Mouse (Mus musculus) hindbrain, embryonic 12.5 days (tissue): ENCODE measurements at regions not wholly inside any gene's neighbourhood (a gene's known extent, or its start where the extent isn't known, plus 50 kb on each side); places are given as distances from the start of the nearest gene placed in this dataset.

Experiments used
- ATAC-seq: fragments of 200-750 bp; cut with Nextera tagmentation; 2 replicates; pipeline ENCODE4 v1.8.0; 2017; ENCODE audit warnings: moderate TSS enrichment; ENCODE audit not compliant: low FRiP score
- H3K27ac ChIP-seq: fragments of 300-500 bp; sonication (generic); 2 replicates; pipeline ENCODE4 v1.5.1; 2016; ENCODE audit warnings: mild to moderate bottlenecking
- H3K27me3 ChIP-seq: fragments of 300-500 bp; sonication (generic); 2 replicates; pipeline ENCODE4 v1.6.1; 2016; ENCODE audit warnings: mild to moderate bottlenecking
- H3K36me3 ChIP-seq: fragments of 300-500 bp; sonication (generic); 2 replicates; pipeline ENCODE4 v1.6.1; 2016; ENCODE audit warnings: mild to moderate bottlenecking
- H3K4me1 ChIP-seq: fragments of 300-500 bp; sonication (generic); 2 replicates; pipeline ENCODE4 v1.6.1; 2016
- H3K4me2 ChIP-seq: fragments of 300-500 bp; sonication (generic); replicated peaks from 2 replicates; pipeline ENCODE4 v1.6.1; 2016; ENCODE audit warnings: mild to moderate bottlenecking
- H3K4me3 ChIP-seq: fragments of 300-500 bp; sonication (generic); 2 replicates; pipeline ENCODE4 v1.5.1; 2016; ENCODE audit warnings: mild to moderate bottlenecking
- H3K9ac ChIP-seq: fragments of 300-500 bp; sonication (generic); 2 replicates; pipeline ENCODE4 v1.6.1; 2016; ENCODE audit warnings: mild to moderate bottlenecking, moderate library complexity
- H3K9me3 ChIP-seq: fragments of 300-500 bp; sonication (generic); replicated peaks from 2 replicates; pipeline ENCODE4 v1.6.1; 2016; ENCODE audit warnings: mild to moderate bottlenecking
- WGBS: fragments of 180-500 bp; shearing (Covaris S2); methylation state at CpG from one replicate; pipeline ENCODE4 v1.1.7; 2016; 5-methylcytosine and 5-hydroxymethylcytosine counted together

DNA sequence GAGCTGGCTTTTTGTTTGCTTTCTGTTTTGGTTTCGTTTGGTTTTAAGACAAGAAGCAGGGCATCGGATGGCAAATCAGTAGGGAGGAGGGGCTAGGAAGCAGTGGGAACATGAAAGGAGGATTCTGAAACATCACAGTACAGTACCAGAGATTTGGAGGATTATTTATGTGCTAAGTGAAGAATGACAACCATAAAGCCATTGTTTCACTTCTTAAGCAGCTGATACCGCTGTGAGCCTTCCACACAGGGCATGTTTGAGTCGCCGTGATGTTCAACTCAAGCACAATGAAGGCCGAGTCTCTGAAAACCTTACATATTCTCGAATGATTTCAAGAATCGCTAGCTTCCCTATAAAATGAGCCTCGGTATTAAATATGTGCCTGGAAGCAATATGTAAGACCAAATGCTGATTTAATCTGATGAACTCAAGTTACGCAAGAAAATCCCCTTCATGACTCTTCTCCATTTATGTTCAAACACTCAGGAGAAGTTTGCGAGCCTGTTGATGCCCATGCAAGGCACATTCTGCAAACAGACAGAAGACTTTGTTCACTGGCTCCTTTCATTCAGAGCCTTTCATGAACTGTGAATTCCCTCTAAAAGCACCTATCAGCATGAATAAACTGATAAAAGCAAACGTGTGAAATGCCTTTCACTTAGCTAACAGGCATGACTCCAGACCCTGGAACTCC is 441.2 kb downstream of the Efnb2 start:
- Histone ChIP-seq H3K4me3 (no peak overlapping the region), H3K9me3 (no peaks in the 10 kb centered on the region), H3K36me3 (no peaks in the 10 kb centered on the region), H3K4me1 (peaks cover 3% of the 10 kb centered on the region; the same call in 1 of the 2 replicates), H3K9ac (no peak overlapping the region), H3K27ac (no peak overlapping the region; the same call in 1 of the 2 replicates), H3K27me3 (no peaks in the 10 kb centered on the region), H3K4me2 (peak overlapping the region; percentile 24)
- WGBS, result 42% methylated on average over 12 of the region's 12 CpGs
- ATAC-seq, result peak; percentile 83

DNA sequence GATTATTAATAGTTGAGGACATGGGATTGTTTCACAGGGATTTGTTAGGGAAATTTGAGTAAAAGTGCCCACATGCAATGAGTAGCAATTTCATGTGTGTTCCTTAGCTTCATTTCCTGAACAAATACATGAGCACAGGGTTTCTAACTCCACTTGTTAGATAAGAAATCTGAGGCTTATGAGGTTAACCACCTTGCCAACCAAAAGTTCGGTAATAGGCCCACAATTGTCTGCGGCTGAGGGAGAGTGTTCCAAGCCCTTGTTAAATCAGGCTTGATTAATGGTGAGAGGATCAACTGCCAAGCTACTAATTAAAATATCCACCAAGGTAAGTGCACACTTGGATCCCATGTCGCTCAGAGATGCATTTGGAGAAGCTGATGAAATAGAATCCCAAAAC is 468.0 kb downstream of the Efnb2 start:
- Histone ChIP-seq H3K4me2 (no peak overlapping the region), H3K4me3 (no peak overlapping the region), H3K27ac (no peak overlapping the region), H3K9ac (no peak overlapping the region), H3K9me3 (no peaks in the 10 kb centered on the region), H3K27me3 (no peaks in the 10 kb centered on the region), H3K36me3 (no peaks in the 10 kb centered on the region), H3K4me1 (no peaks in the 10 kb centered on the region)
- ATAC-seq, result no peak
- WGBS, result 83% methylated on average over 3 of the region's 3 CpGs

DNA sequence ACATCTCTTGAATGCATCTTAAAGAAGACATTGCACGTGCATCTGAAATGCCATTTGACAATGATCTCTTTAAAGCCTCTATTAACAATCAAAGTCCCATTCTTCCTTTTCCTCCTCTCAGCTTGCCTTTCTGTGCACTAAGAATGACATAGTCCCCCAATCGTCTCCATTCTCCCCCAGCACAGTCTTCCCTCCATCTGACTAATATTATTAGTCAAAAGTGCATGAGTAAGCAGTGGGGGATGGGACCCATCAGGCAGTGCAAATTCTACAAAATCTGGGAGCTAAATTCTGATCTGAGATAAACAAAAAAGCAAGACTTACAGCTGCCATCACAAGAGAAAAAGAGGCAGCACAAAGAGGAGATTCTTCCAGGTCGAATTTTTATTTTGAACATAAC is 475.0 kb downstream of the Efnb2 start:
- H3K4me2 ChIP-seq, result no peak overlapping the region
- no peak overlapping the region for H3K4me3 ChIP-seq
- H3K9ac ChIP-seq, result no peak overlapping the region
- no peak for ATAC-seq
- H3K4me1 ChIP-seq, result no peaks in the 10 kb centered on the region
- no peaks in the 10 kb centered on the region for H3K27me3 ChIP-seq
- no peaks in the 10 kb centered on the region for H3K36me3 ChIP-seq
- no peaks in the 10 kb centered on the region for H3K9me3 ChIP-seq
- WGBS, result 39% methylated on average over 3 of the region's 3 CpGs
- no peak overlapping the region for H3K27ac ChIP-seq

DNA sequence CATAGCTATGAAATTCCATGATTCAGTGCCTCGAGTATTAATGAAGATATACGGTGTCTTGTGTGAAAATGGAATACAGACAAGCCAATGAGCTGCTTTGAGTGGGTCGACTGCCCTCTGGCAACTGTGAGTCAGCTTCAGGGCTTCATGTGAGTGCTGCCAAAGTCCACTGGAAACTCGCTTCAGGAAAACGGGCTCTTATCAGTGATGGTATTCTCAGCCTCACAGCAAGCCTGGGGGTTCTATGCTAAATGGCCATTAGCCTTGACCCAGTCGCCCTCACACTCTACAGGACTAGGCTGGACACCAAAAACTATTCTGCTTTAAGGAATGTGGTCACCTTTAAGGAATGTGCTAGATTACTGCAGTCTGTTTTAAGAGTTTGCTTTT is 477.8 kb downstream of the Efnb2 start:
- no peaks in the 10 kb centered on the region for H3K4me1 ChIP-seq
- no peaks in the 10 kb centered on the region for H3K36me3 ChIP-seq
- H3K27me3 ChIP-seq, result no peaks in the 10 kb centered on the region
- H3K9me3 ChIP-seq, result no peaks in the 10 kb centered on the region
- no peak overlapping the region for H3K27ac ChIP-seq
- H3K4me2 ChIP-seq, result no peak overlapping the region
- no peak for ATAC-seq
- WGBS, result 68% methylated on average over 6 of the region's 6 CpGs
- H3K4me3 ChIP-seq, result no peak overlapping the region
- no peak overlapping the region for H3K9ac ChIP-seq

DNA sequence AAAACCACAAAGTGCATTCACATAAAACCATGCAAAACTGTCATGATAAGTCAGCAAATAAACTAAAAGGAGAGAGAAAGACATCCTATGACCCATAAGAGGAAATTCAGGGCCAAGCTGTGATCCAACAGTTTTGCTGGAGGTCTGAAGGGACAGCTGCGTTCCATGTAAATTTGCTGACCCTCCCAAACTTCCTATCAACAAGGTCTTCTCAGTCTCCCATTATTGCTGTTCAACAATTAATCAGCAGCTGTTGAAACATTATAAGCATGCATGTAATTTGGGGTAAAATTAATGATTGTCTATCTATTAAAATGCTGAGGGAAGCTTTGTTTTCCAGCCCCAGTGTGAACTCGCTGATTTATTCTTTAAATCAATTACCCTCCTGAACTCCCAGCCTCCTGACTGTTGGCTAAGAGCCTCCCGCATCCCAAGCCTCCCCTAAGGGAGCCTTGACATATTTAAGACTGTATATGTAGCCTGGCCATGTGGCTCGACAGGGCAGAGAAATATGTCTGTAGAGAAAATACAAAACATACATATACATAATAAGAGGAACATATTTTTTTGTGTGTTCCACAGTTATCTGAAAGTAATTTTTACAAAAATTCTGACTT is 478.3 kb downstream of the Efnb2 start:
- no peak for ATAC-seq
- WGBS, result 43% methylated on average over 4 of the region's 4 CpGs

DNA sequence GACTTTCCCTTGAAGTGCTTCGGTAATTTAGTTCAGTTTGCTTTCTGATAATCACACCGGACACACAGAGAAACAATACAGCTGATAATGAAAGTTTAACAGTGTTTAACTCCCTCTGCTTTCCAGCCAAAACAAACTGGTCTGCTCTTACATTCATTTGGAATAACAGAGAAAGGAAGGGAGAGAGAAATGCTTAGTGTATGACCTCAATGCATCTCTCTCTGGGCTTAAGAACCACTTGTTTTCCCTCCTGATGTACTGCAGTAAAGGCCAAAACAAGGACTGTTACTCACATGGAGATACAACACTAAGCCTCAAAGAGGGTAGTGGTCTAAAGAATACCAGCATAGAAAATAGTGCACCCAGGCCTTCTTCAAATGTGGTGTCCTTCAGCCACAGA is 478.9 kb downstream of the Efnb2 start:
- 90% methylated on average over 2 of the region's 2 CpGs for WGBS

More for the DNA sequence above, 478.3 kb downstream of the Efnb2 start:
- Histone ChIP-seq H3K27me3 (no peaks in the 10 kb centered on the region), H3K9me3 (no peaks in the 10 kb centered on the region), H3K4me1 (no peaks in the 10 kb centered on the region), H3K4me2 (no peak overlapping the region), H3K27ac (no peak overlapping the region), H3K9ac (no peak overlapping the region), H3K36me3 (no peaks in the 10 kb centered on the region), H3K4me3 (no peak overlapping the region)

DNA sequence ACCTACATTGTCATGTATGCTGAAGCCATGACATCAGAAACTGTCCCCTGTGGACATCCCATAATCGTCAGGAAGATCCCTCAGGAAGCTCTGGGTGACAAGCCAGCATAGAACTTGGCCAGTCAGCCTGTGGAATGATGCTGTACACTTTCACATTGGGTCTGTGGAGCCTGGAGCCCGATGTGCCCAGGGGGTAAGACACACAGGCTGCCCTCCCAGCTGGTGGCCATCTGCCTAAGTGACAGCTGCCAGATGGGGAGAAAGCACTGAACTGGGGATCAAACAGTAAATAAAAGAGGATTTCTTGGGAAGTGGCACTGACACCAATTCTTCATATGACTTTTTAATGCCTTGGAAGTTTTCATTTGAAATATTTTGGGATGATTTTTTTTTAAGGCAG is 486.8 kb downstream of the Efnb2 start:
- no peak overlapping the region for H3K4me3 ChIP-seq
- no peaks in the 10 kb centered on the region for H3K27me3 ChIP-seq
- no peaks in the 10 kb centered on the region for H3K9me3 ChIP-seq
- H3K4me2 ChIP-seq, result no peak overlapping the region
- no peak overlapping the region for H3K27ac ChIP-seq
- 32% methylated on average over 2 of the region's 2 CpGs for WGBS
- peaks cover 4% of the 10 kb centered on the region for H3K4me1 ChIP-seq
- ATAC-seq, result no peak
- H3K9ac ChIP-seq, result no peak overlapping the region
- H3K36me3 ChIP-seq, result no peaks in the 10 kb centered on the region

More for the DNA sequence above, 478.9 kb downstream of the Efnb2 start:
- H3K4me3 ChIP-seq, result no peak overlapping the region
- H3K27ac ChIP-seq, result no peak overlapping the region
- no peak overlapping the region for H3K4me2 ChIP-seq
- H3K27me3 ChIP-seq, result no peaks in the 10 kb centered on the region
- no peak for ATAC-seq
- no peaks in the 10 kb centered on the region for H3K9me3 ChIP-seq
- H3K36me3 ChIP-seq, result no peaks in the 10 kb centered on the region
- no peaks in the 10 kb centered on the region for H3K4me1 ChIP-seq
- H3K9ac ChIP-seq, result no peak overlapping the region

DNA sequence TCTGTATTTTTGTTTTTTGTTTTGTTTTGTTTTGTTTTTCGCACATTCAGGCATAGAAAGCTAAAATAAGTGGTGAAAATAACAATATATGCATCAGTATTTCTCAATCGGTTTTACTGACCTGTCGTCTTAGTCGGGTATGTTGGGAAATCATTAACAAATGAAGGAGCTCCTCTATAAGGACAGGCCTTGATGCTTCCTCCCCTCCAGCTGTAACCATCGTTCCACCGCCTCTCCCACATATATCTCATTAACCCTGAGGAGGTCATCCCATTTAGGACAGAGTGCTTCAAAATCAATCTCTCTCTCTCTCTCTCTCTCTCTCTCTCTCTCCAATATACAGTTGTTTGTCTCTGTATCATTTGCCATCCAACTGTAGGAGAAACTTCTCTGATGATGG is 492.4 kb downstream of the Efnb2 start:
- Histone ChIP-seq H3K9ac (no peak overlapping the region), H3K27ac (no peak overlapping the region), H3K9me3 (no peaks in the 10 kb centered on the region), H3K4me3 (no peak overlapping the region), H3K4me1 (no peaks in the 10 kb centered on the region), H3K4me2 (no peak overlapping the region), H3K36me3 (no peaks in the 10 kb centered on the region), H3K27me3 (no peaks in the 10 kb centered on the region)
- WGBS, result 84% methylated on average over 6 of the region's 6 CpGs
- no peak for ATAC-seq

DNA sequence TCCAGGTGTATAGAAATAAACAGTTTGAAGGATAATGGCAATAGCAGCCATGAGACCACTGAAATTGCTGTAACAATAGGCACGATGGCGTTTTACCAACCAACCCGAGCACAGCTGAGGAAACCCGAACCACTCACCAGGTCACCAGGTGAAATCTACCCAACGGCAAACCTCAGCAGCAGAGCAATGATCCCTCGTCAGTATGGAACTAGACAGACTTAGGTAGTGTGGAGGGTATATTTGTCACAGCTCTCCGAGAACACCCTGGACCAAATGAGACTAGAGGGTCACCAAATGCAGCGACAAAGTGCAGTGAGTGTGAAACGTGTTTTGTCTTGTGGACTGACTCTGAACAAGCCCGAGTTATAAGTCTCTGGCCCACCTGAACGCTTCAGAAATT is 492.8 kb downstream of the Efnb2 start:
- Histone ChIP-seq H3K27me3 (no peaks in the 10 kb centered on the region), H3K27ac (no peak overlapping the region), H3K9ac (no peak overlapping the region), H3K4me1 (no peaks in the 10 kb centered on the region), H3K9me3 (no peaks in the 10 kb centered on the region), H3K4me3 (no peak overlapping the region), H3K36me3 (no peaks in the 10 kb centered on the region), H3K4me2 (no peak overlapping the region)
- WGBS, result 90% methylated on average over 11 of the region's 11 CpGs
- ATAC-seq, result no peak

DNA sequence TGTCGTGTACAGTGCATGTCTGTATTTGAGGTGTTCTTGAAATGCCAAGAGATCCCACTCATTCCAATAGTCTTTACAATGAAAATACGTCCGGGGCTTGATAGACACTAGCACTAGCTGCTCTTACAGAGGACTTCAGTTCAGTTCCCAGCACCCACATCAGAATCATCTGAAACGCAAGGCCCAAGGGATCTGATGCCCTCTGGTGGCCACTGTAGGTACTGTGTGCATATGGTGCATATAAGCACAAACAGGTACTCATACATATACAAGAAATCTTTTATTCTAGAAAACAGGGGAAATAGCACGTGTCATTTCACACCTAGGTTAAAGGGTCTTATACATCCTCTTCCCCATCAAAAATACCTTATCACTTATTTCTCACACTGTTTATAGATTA is 513.5 kb downstream of the Efnb2 start:
- 90% methylated on average over 5 of the region's 5 CpGs for WGBS
- no peak overlapping the region for H3K9ac ChIP-seq
- ATAC-seq, result no peak

DNA sequence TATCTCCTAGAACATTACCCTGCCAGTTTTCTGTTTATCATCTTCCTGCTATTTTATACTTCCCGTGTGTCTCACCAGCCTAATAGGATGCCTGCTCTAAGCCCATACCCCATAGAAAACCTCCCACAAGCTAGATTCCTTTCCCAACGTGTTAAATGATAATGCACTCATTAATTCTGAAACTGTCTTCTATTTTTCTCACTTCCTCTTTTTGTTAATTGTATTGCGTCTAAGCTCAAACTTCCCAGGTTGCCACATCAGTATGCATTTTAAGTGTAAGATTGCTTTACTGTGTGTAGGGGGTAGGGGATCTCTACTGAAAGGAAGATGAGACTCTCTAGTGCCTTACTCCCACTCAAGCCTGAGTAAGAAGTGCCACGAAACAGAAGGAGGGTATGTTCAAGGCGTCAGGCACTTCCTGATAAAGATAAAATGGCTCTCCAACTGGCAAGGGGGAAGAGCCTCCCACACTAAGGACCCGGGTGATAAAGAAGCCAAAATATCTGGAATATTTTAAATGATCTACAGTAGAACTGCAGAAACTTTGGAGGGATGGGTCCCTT is 518.0 kb downstream of the Efnb2 start:
- Histone ChIP-seq H3K9me3 (no peaks in the 10 kb centered on the region), H3K27ac (no peak overlapping the region), H3K36me3 (no peaks in the 10 kb centered on the region), H3K4me2 (no peak overlapping the region), H3K4me3 (no peak overlapping the region), H3K4me1 (no peaks in the 10 kb centered on the region), H3K9ac (no peak overlapping the region), H3K27me3 (no peaks in the 10 kb centered on the region)
- 71% methylated on average over 6 of the region's 6 CpGs for WGBS
- no peak for ATAC-seq

More for the DNA sequence above, 513.5 kb downstream of the Efnb2 start:
- Histone ChIP-seq H3K9me3 (no peaks in the 10 kb centered on the region), H3K27ac (no peak overlapping the region), H3K4me2 (no peak overlapping the region), H3K36me3 (no peaks in the 10 kb centered on the region), H3K4me3 (no peak overlapping the region), H3K27me3 (no peaks in the 10 kb centered on the region), H3K4me1 (no peaks in the 10 kb centered on the region)

DNA sequence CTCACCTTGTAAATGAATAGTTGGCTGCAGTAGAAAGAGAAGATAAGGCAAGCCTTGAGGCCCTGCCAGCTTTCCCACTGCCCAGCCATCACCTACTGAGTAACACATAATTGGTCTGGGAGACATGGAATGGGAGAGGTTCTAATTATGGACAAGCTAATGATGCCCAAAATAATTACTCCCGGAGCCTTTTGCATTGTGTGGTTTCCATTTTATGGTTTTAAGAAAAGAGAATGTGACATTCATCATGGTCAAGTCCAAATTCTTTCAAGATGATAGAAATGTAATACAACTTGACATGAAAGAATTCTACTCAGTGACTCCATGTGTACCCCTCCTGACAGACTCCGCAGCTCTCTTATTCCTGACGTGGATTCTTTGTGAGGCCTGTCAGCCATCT is 518.6 kb downstream of the Efnb2 start:
- H3K36me3 ChIP-seq, result no peaks in the 10 kb centered on the region
- H3K4me1 ChIP-seq, result no peaks in the 10 kb centered on the region
- WGBS, result 79% methylated on average over 3 of the region's 3 CpGs
- H3K27me3 ChIP-seq, result no peaks in the 10 kb centered on the region
- H3K27ac ChIP-seq, result no peak overlapping the region
- H3K4me2 ChIP-seq, result no peak overlapping the region
- ATAC-seq, result no peak
- no peak overlapping the region for H3K4me3 ChIP-seq
- no peak overlapping the region for H3K9ac ChIP-seq
- H3K9me3 ChIP-seq, result no peaks in the 10 kb centered on the region

DNA sequence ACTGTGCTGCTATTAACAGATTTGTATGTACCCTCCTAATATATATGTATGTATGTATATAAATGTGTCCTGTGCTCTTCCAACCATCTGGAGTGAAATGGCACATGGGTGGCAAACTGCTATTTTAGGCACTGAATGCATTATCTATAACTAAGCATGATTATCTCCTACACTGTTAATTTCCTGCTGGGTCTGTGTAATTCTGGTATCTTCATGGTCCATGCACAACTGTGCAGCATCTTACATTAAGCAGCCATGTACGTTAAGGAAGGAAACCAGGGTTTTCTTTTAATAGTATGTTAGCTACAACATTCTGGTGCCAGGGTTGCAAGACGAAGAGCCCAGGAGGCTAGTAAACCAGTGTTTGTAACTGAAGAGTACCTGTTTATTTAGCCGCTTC is 521.3 kb downstream of the Efnb2 start:
- Histone ChIP-seq H3K4me3 (no peak overlapping the region), H3K27me3 (no peaks in the 10 kb centered on the region), H3K36me3 (no peaks in the 10 kb centered on the region), H3K27ac (no peak overlapping the region), H3K4me2 (no peak overlapping the region), H3K4me1 (no peaks in the 10 kb centered on the region), H3K9me3 (no peaks in the 10 kb centered on the region), H3K9ac (no peak overlapping the region)
- WGBS, result 88% methylated on average over 3 of the region's 3 CpGs
- no peak for ATAC-seq
